Mouse (Mus musculus) G1E (cell line): Measurements from ENCODE around the gene Rdx. TPM values are rescaled to one million over a fixed set of nuclear protein-coding genes. Genes with fewer than 3 reads are reported as not detected.

ENCODE experiments used
- ATAC-seq: 2 replicates; pipeline ENCODE4 v1.8.0; 2016; ENCODE audit warnings: mild to moderate bottlenecking; ENCODE audit not compliant: insufficient number of reproducible peaks, poor library complexity, low FRiP score, severe bottlenecking; ENCODE audit errors: extremely low read depth
- DNase-seq: peaks from one replicate; pipeline ENCODE4 v3.0.0; 2012; ENCODE audit warnings: low spot score
- H3K27me3 ChIP-seq: 2 replicates; pipeline ENCODE4 v1.6.1; 2012; ENCODE audit warnings: mild to moderate bottlenecking, low read length, inconsistent platforms; ENCODE audit not compliant: insufficient read depth
- H3K36me3 ChIP-seq: replicated peaks from 2 replicates; pipeline ENCODE3; 2012; ENCODE audit warnings: mild to moderate bottlenecking, inconsistent platforms
- H3K4me1 ChIP-seq: 2 replicates; pipeline ENCODE4 v1.6.1; 2012; ENCODE audit warnings: low read depth, low read length, inconsistent platforms, mixed read lengths; ENCODE audit not compliant: insufficient read depth
- H3K4me3 ChIP-seq: 2 replicates; pipeline ENCODE4 v1.5.1; 2012; ENCODE audit warnings: low read depth, mild to moderate bottlenecking, inconsistent platforms, low read length, moderate library complexity, mixed read lengths
- H3K9me3 ChIP-seq: replicated peaks from 2 replicates; pipeline ENCODE4 v1.6.1; 2012; ENCODE audit warnings: inconsistent platforms
- CTCF ChIP-seq: IDR thresholded peaks from 2 replicates; pipeline ENCODE4 v1.5.1; 2012; ENCODE audit warnings: low read depth, low read length, inconsistent platforms, mixed read lengths
- GATA1 ChIP-seq: IDR thresholded peaks from 2 replicates; pipeline ENCODE4 v1.6.1; 2012; ENCODE audit warnings: borderline replicate concordance, low read length, inconsistent platforms, mixed read lengths
- GATA2 ChIP-seq: IDR thresholded peaks from 2 replicates; pipeline ENCODE4 v1.6.1; 2012; ENCODE audit warnings: low read depth, low read length, inconsistent platforms, borderline replicate concordance
- POLR2AphosphoS5 ChIP-seq: IDR thresholded peaks from 2 replicates; pipeline ENCODE4 v1.6.1; 2012; ENCODE audit warnings: low read depth, low read length, inconsistent platforms; ENCODE audit not compliant: insufficient replicate concordance
- TAL1 ChIP-seq: conservative IDR thresholded peaks from 2 replicates; pipeline ENCODE4 v1.6.1; 2012; ENCODE audit warnings: low read depth, low read length, inconsistent platforms, mixed read lengths
- polyA plus RNA-seq: library from polyadenylated mRNA; stranded (reverse); fragments of >175 nt; gene quantifications from 2 replicates; pipeline ENCODE4 v1.2.3, GENCODE M21; 2012
- total RNA-seq, 2 experiments: library from RNA; stranded (forward) in 1 of 2; stranded (reverse) in 1 of 2; fragments of 200-1000 nt in 1 of 2; fragments of >200 nt in 1 of 2; fragmentation: Nextera tagmentation in 1 of 2; gene quantifications; 2 replicates each; pipeline ENCODE4 v1.2.3; 2014 to 2017

Gene Rdx
- total and polyA plus RNA-seq, 3 experiments: 104 to 248 (median 206) TPM

DNA sequence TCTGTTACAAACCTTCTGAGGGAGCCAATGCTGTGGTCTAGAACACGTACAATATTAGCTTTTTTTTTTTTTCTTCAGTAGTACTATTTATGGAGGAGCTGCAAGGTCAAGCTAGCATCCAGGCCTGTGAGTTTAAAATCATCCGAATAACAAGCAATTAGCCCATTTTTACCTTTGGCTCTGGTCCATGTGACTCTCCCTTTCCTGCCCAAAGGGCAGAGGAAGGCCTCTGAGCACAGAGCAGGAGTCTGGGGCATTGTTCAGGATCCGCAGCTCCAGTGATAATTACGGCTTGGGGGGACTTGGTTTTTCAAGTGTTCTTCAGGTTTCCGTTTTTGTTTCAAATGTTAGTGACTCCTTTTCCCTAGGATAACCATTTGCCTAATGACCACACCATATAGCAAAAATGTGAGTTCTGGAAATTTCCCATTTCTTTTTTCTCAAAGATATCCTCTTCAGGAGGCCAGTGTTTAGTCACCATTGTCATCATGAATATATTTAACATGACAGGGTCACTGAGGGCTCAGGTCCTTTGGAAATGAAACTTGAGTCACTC is 33.0 kb upstream of the Rdx start:
- Histone ChIP-seq H3K9me3 (no peaks in the 10 kb centered on the region), H3K4me1 (no peaks in the 10 kb centered on the region), H3K4me3 (no peak overlapping the region), H3K36me3 (no peaks in the 10 kb centered on the region), H3K27me3 (peaks cover 17% of the 10 kb centered on the region; the same call in 1 of the 2 replicates)
- ATAC-seq (no peak), DNase-seq (no peak)
- TF ChIP-seq CTCF: no peak
- TF ChIP-seq GATA1: no peak
- TF ChIP-seq TAL1: no peak
- no peak for TF ChIP-seq POLR2AphosphoS5
- TF ChIP-seq GATA2: no peak

DNA sequence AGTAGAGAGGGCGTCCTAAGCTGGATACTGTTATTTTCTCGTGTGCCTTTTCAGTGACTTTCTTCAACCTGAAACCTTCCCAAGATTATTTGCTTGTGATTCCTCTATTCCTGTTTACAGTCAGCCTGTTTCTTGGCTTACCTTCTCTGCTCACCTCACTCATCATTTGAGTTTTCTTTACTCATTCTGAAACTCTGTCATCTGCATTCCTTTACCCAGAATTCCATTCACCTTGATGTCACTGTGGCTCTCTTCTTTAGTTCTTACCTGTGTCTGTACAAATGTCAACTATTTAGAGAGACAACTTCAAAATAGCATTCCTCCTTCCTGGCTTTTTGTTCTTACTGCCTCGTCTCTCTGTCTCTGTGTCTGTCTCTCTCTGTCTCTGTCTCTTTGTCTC is 29.9 kb upstream of the Rdx start:
- Histone ChIP-seq H3K9me3 (no peaks in the 10 kb centered on the region), H3K27me3 (peaks cover 21% of the 10 kb centered on the region), H3K4me1 (no peaks in the 10 kb centered on the region), H3K36me3 (no peaks in the 10 kb centered on the region), H3K4me3 (no peak overlapping the region)
- ATAC-seq: no peak
- no peak for DNase-seq
- TF ChIP-seq TAL1: no peak
- no peak for TF ChIP-seq GATA2
- no peak for TF ChIP-seq POLR2AphosphoS5
- no peak for TF ChIP-seq CTCF
- TF ChIP-seq GATA1: no peak

DNA sequence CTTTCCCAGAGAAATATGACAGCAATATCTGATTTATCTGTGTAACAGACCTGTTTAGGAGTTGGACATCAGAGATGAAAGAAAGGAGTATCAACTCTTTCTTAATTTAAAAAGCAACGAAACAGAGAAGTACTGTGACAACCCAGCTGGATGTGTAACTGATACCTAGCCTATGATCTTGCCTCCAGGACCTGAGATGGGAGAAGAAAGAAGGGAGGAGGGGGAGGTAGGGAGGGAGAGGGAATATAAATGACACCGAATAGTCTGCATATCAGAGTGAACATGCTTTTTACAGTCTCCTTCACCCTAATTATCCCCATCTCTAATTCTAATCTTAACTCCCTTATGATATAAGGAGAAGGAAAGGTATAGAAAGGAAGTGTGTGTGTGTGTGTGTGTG is 29.1 kb upstream of the Rdx start:
- ATAC-seq (no peak), DNase-seq (no peak)
- peaks cover 21% of the 10 kb centered on the region for H3K27me3 ChIP-seq
- H3K4me1 ChIP-seq: no peaks in the 10 kb centered on the region
- H3K4me3 ChIP-seq: no peak overlapping the region
- no peaks in the 10 kb centered on the region for H3K9me3 ChIP-seq
- no peaks in the 10 kb centered on the region for H3K36me3 ChIP-seq
- TF ChIP-seq CTCF: no peak
- no peak for TF ChIP-seq GATA2
- TF ChIP-seq GATA1: no peak
- TF ChIP-seq POLR2AphosphoS5: no peak
- TF ChIP-seq TAL1: no peak

DNA sequence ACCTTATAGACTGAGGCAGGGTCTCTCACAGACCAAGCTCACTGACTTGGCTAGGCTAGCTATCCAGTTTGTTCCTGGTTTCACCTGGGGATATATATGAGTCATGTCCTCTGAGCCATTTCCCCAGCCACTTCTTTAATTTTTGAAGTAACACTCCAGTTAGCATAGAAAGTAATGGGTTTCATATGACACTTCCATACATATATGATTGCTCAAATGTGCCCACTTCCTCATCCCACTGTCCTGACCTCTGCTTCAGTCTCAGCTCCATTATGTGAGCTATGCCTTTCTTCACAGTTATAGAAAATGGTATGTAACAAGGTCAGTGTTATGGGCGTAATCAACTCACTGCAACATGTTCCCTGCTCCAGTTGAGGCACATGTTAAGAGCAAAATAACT is 28.5 kb upstream of the Rdx start:
- Histone ChIP-seq H3K4me3 (no peak overlapping the region), H3K27me3 (peaks cover 17% of the 10 kb centered on the region), H3K9me3 (no peaks in the 10 kb centered on the region), H3K36me3 (no peaks in the 10 kb centered on the region), H3K4me1 (no peaks in the 10 kb centered on the region; the same call in 1 of the 2 replicates)
- DNase-seq (no peak), ATAC-seq (no peak)
- TF ChIP-seq GATA2: no peak
- no peak for TF ChIP-seq TAL1
- no peak for TF ChIP-seq GATA1
- TF ChIP-seq POLR2AphosphoS5: no peak
- TF ChIP-seq CTCF: no peak

DNA sequence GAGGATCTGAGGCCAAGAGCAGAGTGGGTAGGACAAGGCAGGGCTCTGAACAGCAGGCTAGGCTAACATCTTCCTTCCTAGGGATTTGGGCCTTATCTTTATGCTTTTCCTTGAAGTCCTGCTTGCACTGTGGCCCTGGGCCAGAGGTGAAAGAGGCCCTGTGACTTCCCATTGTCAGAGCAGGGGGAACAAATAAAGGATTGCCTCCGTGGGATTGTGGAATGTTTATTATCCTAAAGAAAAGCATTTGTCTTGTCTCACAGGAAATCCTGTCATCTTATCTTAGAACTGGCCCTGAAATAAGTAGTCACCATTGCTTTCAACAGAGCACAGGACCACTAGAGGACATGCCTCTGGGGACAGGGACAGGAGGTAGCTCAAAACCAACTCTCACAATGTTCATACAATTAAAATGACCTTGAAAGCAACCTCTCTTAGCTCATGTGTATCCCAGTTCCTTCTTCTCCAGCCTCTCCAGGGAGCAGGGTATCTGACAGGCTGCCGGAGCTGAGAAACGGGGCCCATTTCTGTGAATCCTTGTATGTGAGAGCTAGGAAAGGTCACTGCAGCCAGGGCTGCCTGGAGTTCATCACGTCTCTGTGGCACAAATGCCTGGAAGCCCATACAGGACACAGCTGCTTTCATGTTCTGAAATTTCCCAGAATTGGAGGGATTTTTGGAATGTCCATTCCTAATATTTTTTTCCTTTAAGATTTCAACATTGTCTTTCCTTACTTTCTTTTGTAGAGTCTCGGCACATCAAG is 19.5 kb upstream of the Rdx start:
- Histone ChIP-seq H3K4me1 (peaks cover 4% of the 10 kb centered on the region; the same call in 1 of the 2 replicates), H3K36me3 (no peaks in the 10 kb centered on the region), H3K4me3 (no peak overlapping the region), H3K9me3 (no peaks in the 10 kb centered on the region), H3K27me3 (peaks cover 2% of the 10 kb centered on the region)
- TF ChIP-seq TAL1: no peak
- TF ChIP-seq GATA1: no peak
- TF ChIP-seq CTCF: no peak
- TF ChIP-seq POLR2AphosphoS5: no peak
- no peak for TF ChIP-seq GATA2
- DNase-seq (no peak), ATAC-seq (no peak)

DNA sequence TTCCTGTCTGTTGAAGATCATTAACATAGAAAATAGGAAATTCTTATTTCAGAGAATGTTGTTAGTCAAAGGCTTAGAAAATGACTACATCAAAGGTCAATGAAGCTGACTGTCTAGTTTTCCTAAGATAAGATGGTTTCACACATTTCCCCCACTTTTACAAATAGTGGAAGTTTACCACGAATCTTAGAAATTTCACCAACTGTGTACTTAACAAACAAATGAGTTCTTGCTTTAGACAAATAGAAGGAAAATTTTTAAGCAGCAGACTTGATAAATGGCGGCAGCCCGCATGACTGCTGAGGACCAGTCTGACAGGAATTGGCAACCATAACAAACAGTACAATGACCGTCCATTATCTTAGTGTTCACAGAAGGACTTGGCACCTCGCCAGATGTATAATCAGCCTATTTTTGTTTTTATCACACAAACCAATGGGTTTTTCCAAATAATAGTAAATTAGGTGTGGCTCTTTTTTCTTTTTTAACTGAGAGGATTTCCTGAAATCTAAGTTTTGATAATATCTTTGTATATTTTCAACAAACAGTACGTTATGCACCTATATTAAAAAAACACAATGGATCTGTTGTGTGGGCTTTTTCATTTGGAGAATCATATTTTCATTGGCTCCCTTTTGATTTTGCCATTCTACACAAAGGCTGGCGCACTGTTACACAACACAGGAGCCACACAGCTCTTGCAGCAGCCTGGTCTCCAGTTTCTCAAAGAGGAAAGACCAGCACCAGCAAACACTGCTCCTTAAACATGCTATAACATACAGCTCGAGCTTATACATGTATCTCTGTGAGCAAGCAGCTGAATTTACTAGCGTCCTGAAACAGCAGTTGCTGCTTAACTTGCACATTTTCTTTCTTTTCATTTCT is 18.2 kb upstream of the Rdx start:
- ATAC-seq (no peak), DNase-seq (no peak)
- Histone ChIP-seq H3K4me3 (no peak overlapping the region), H3K27me3 (peaks cover 2% of the 10 kb centered on the region), H3K36me3 (no peaks in the 10 kb centered on the region), H3K4me1 (peaks cover 4% of the 10 kb centered on the region; the same call in 1 of the 2 replicates), H3K9me3 (no peaks in the 10 kb centered on the region)
- TF ChIP-seq POLR2AphosphoS5: no peak
- TF ChIP-seq GATA2: no peak
